Mouse (Mus musculus) MEL (cell line): Measurements from ENCODE around the gene Fam210b. TPM values are rescaled to one million over a fixed set of nuclear protein-coding genes. Genes with fewer than 3 reads are reported as not detected.

Experiments
- polyA plus RNA-seq, 2 experiments: library from polyadenylated mRNA; stranded (reverse) in 1 of 2; unstranded in 1 of 2; fragments of >175 nt in 1 of 2; fragments of >200 nt in 1 of 2; gene quantifications; 2 replicates each; pipeline versions ENCODE4 v1.2.1 to v1.2.4; 2012; ENCODE audit warnings: low replicate concordance in 2 of 2, low read depth in 1 of 2; ENCODE audit not compliant: insufficient read length in 2 of 2, insufficient read depth in 1 of 2, missing spikeins in 1 of 2
- total RNA-seq: library from RNA; depleted of rRNA; stranded (reverse); fragments of 300-350 nt; gene quantifications from 2 replicates; pipeline ENCODE4 v1.2.3, GENCODE M21; 2012; rRNA removed

The Fam210b gene
- total and polyA plus RNA-seq, 3 experiments = 3.5 to 11.4 TPM; not detected in 1

Other genes starting within 250 kb of the Fam210b start
- 0.04 TPM in 1 of 2 replicates, not detected in the other for gene Mc3r, start 97.1 kb upstream of the Fam210b start, total RNA-seq
- not detected for gene Mc3r, start 97.1 kb upstream of the Fam210b start, polyA plus RNA-seq
- 110 and 127 TPM in 2 replicates for gene Aurka, start 25.0 kb downstream of the Fam210b start, total RNA-seq
- 100 to 1,000 TPM; 150 to 236 TPM for gene Aurka, start 25.0 kb downstream of the Fam210b start, polyA plus RNA-seq
- 63.3 and 77.4 TPM in 2 replicates for gene Cstf1, start 25.1 kb downstream of the Fam210b start, total RNA-seq
- gene Cstf1, start 25.1 kb downstream of the Fam210b start, polyA plus RNA-seq = 100 to 1,000 TPM in 1 of 2 experiments, 10 to 100 TPM in 1; 66.9 to 105 TPM
- 0.35 and 0.49 TPM in 2 replicates for gene Cass4, start 48.2 kb downstream of the Fam210b start, total RNA-seq
- gene Cass4, start 48.2 kb downstream of the Fam210b start, polyA plus RNA-seq = 1 to 10 TPM in 1 of 2 experiments, not detected in 1; 5.5 TPM
- 59.2 and 68.2 TPM in 2 replicates for gene Rtf2, start 95.0 kb downstream of the Fam210b start, total RNA-seq
- gene Rtf2, start 95.0 kb downstream of the Fam210b start, polyA plus RNA-seq = 10 to 100 TPM in 1 of 2 experiments, not detected in 1; 81.5 TPM
- 0.15 TPM in 1 of 2 replicates, not detected in the other for gene Gcnt7, start 113.0 kb downstream of the Fam210b start, total RNA-seq
- gene Gcnt7, start 113.0 kb downstream of the Fam210b start, polyA plus RNA-seq = under 1 TPM in 1 of 2 experiments, not detected in 1; 0.22 TPM
- gene Fam209, start 127.0 kb downstream of the Fam210b start, total RNA-seq = 0.31 TPM in 1 of 2 replicates, not detected in the other
- gene Fam209, start 127.0 kb downstream of the Fam210b start, polyA plus RNA-seq = under 1 TPM in 1 of 2 experiments, not detected in 1; 0.65 TPM
- gene Tfap2c, start 204.0 kb downstream of the Fam210b start, total RNA-seq = not detected in 2 replicates
- not detected for gene Tfap2c, start 204.0 kb downstream of the Fam210b start, polyA plus RNA-seq